Mouse (Mus musculus): ENCODE measurements around the gene Dhdh.

DNA sequence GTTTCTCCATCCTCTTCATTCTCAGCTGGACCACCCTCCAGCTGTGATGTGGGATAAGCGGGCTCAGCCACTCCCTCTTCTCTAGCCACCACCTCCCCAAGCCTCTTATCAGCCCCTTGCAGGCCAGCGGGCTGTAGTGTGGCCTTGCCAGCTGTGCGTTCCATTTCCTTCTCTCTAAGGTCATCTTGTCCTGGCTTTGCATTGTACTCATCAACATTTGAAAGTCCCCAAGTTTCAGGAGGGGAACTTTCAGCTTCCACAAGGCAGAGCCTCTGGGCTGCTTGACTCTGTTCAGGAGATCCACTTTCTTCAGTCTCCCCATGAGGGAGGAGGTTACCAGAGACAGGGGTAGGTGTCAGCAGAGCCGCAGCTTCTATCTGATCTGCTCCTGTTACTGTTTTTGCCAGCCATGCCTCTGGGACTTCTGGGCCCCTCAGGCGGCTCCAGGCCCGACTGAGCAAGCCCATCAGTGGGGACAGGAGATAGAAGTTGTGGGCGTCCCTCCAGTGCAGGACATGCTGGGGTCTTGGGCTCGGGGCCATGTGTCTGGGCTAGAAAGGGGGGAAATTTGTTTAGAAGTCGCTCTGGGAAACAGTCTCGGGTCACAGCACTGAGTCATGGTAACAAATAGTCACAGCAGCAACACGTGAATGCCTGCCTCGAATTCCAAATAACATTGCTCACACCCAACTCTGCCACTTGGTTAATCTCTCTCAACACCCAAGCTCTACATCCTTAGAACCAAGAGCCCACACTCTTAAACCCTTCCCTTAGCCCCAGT is 36.4 kb upstream of the Dhdh start:
- no peak for TF ChIP-seq CTCF (IDR thresholded peaks at IDR 0.05; ENCODE audit: borderline replicate concordance, control insufficient read depth, extremely low read depth, insufficient read depth, low read length, poor library complexity)
- TF ChIP-seq POLR2A (IDR thresholded peaks at IDR 0.05; ENCODE audit: control insufficient read depth, extremely low read depth, insufficient read depth, low read length, poor library complexity), result no peak

Measured in thymus, adult 2 months (tissue).